Comparison of ENCODE assay signal across 8 mouse cellular contexts in genomic region chr7:46838891-46839302, GRCm38 (mm10). TPM values are rescaled to one million over a fixed set of nuclear protein-coding genes. Genes with fewer than 3 reads are reported as not detected.
DNase-seq lines count a peak whose midpoint lies in the region; ATAC-seq and TF ChIP-seq lines count a peak whose summit lies in the region.

No protein-coding gene starts in this region.

- peaks cover 24% of the 10 kb centered on the region for H3K4me1 ChIP-seq in embryonic facial prominence, embryonic 14.5 days (ENCODE audit: control insufficient read depth, insufficient read depth, low read length)
- peaks cover 21% of the 10 kb centered on the region for H3K4me1 ChIP-seq in limb, embryonic 13.5 days
- H3K4me1 ChIP-seq in midbrain, embryonic 14.5 days (ENCODE audit: control insufficient read depth, insufficient read depth, low read length), result peaks cover 16% of the 10 kb centered on the region
- H3K4me1 ChIP-seq in stomach, postnatal 0 days (replicated peaks; ENCODE audit: control insufficient read depth, insufficient read depth), result no peaks in the 10 kb centered on the region; the same call in 1 of the 2 replicates

- 4% methylated on average over 8 of the region's 8 CpGs for WGBS in embryonic facial prominence, embryonic 14.5 days
- WGBS in limb, embryonic 13.5 days, result 7% methylated on average over 8 of the region's 8 CpGs
- WGBS in midbrain, embryonic 14.5 days, result 6% methylated on average over 8 of the region's 8 CpGs
- 1% methylated on average over 8 of the region's 8 CpGs for whole genome bisulfite sequencing in stomach, postnatal 0 days

- no peak overlapping the region for H3K4me3 ChIP-seq in embryonic facial prominence, embryonic 14.5 days (ENCODE audit: low read depth, low read length)
- no peak overlapping the region for H3K4me3 ChIP-seq in limb, embryonic 13.5 days
- no peak overlapping the region for H3K4me3 ChIP-seq in midbrain, embryonic 14.5 days (replicated peaks; ENCODE audit: low read depth, low read length)
- H3K4me3 ChIP-seq in stomach, postnatal 0 days (ENCODE audit: low read depth, low read length), result no peak overlapping the region

- TF ChIP-seq EP300 in stomach, postnatal 0 days (optimal IDR thresholded peaks at IDR 0.05), result no peak

- peak overlapping the region; percentile 90 for H3K27ac ChIP-seq in embryonic facial prominence, embryonic 14.5 days (replicated peaks; ENCODE audit: low read depth, low read length)
- H3K27ac ChIP-seq in limb, embryonic 13.5 days, result peak overlapping the region; percentile 35; the same call in 1 of the 2 replicates
- no peak overlapping the region for H3K27ac ChIP-seq in midbrain, embryonic 14.5 days (replicated peaks; ENCODE audit: low read depth, low read length)
- peak overlapping the region; percentile 92 for H3K27ac ChIP-seq in stomach, postnatal 0 days (replicated peaks)

- no peak overlapping the region for H3K9ac ChIP-seq in embryonic facial prominence, embryonic 14.5 days (ENCODE audit: low read depth, low read length)
- no peak overlapping the region for H3K9ac ChIP-seq in limb, embryonic 13.5 days
- H3K9ac ChIP-seq in midbrain, embryonic 14.5 days (replicated peaks; ENCODE audit: low read length), result no peak overlapping the region
- no peak overlapping the region for H3K9ac ChIP-seq in stomach, postnatal 0 days (ENCODE audit: low read length)

- no peaks in the 10 kb centered on the region for H3K9me3 ChIP-seq in embryonic facial prominence, embryonic 14.5 days (ENCODE audit: control insufficient read depth, low read length)
- no peaks in the 10 kb centered on the region for H3K9me3 ChIP-seq in limb, embryonic 13.5 days
- H3K9me3 ChIP-seq in midbrain, embryonic 14.5 days (ENCODE audit: control insufficient read depth, low read length), result no peaks in the 10 kb centered on the region
- H3K9me3 ChIP-seq in stomach, postnatal 0 days (ENCODE audit: control insufficient read depth, low read length), result no peaks in the 10 kb centered on the region

- no peaks in the 10 kb centered on the region for H3K27me3 ChIP-seq in embryonic facial prominence, embryonic 14.5 days (replicated peaks; ENCODE audit: control insufficient read depth, insufficient read depth, low read length)
- H3K27me3 ChIP-seq in limb, embryonic 13.5 days, result peaks cover 9% of the 10 kb centered on the region
- H3K27me3 ChIP-seq in midbrain, embryonic 14.5 days (ENCODE audit: control insufficient read depth, insufficient read depth, low read length), result no peaks in the 10 kb centered on the region
- H3K27me3 ChIP-seq in stomach, postnatal 0 days (ENCODE audit: control insufficient read depth, insufficient read depth, low read length), result no peaks in the 10 kb centered on the region

- peak; percentile 84 for ATAC-seq in embryonic facial prominence, embryonic 14.5 days (ENCODE audit: low read depth)
- peak; percentile 48; the same call in 1 of the 2 replicates for ATAC-seq in limb, embryonic 13.5 days (ENCODE audit: low FRiP score, low read depth)
- peak; percentile 46; the same call in 1 of the 2 replicates for ATAC-seq in midbrain, embryonic 14.5 days (ENCODE audit: low FRiP score, low TSS enrichment)
- peak; percentile 67 for ATAC-seq in stomach, postnatal 0 days (ENCODE audit: low FRiP score, low TSS enrichment)

- peak overlapping the region; percentile 45 for H3K4me2 ChIP-seq in embryonic facial prominence, embryonic 14.5 days (ENCODE audit: low read depth, low read length)
- H3K4me2 ChIP-seq in limb, embryonic 13.5 days (replicated peaks), result peak overlapping the region; percentile 45
- H3K4me2 ChIP-seq in midbrain, embryonic 14.5 days (ENCODE audit: low read length), result peak overlapping the region; percentile 24; the same call in 1 of the 2 replicates
- H3K4me2 ChIP-seq in stomach, postnatal 0 days (replicated peaks; ENCODE audit: low read depth), result peak overlapping the region; percentile 40

- no peak for TF ChIP-seq CTCF in stomach, postnatal 0 days (IDR thresholded peaks at IDR 0.05; ENCODE audit: low read depth)

- no peaks in the 10 kb centered on the region for H3K36me3 ChIP-seq in embryonic facial prominence, embryonic 14.5 days (ENCODE audit: control insufficient read depth, insufficient read depth, low read length)
- H3K36me3 ChIP-seq in limb, embryonic 13.5 days, result no peaks in the 10 kb centered on the region
- H3K36me3 ChIP-seq in midbrain, embryonic 14.5 days (ENCODE audit: control insufficient read depth, insufficient read depth, low read length), result no peaks in the 10 kb centered on the region
- H3K36me3 ChIP-seq in stomach, postnatal 0 days (ENCODE audit: control insufficient read depth, insufficient read depth, low read length), result no peaks in the 10 kb centered on the region

- DNase-seq in urinary bladder, adult 18-20 months (ENCODE audit: low spot score in 2 of 2), result peak; percentile 61 to 70
- DNase-seq in urinary bladder, postnatal 10 days (ENCODE audit: low spot score), result no peak
- peak; percentile 93 for DNase-seq in embryonic facial prominence, embryonic 14.5 days (ENCODE audit: low spot score)
- DNase-seq in heart, adult 9 months (ENCODE audit: low spot score in 2 of 2), result peak; percentile 84 to 87
- DNase-seq in kidney, adult 9 months, result peak; percentile 94
- DNase-seq in midbrain, embryonic 14.5 days, result peak; percentile 69
- peak; percentile 66 for DNase-seq in stomach, postnatal 0 days (ENCODE audit: low spot score)

RNA-seq across cellular contexts. Expression of gene Ldha, which starts 2.4 kb away (rescaled TPM):
- 1,559 and 1,681 TPM in 2 replicates for polyA plus RNA-seq in embryonic facial prominence, embryonic 14.5 days (2014; fragmentation: Nextera tagmentation; extraction: Ambion mirVana)
- 1,645 and 1,659 TPM in 2 replicates for polyA plus RNA-seq in limb, embryonic 13.5 days (2015; fragmentation: Nextera tagmentation; extraction: Ambion mirVana)
- 423 and 442 TPM in 2 replicates for polyA plus RNA-seq in midbrain, embryonic 14.5 days (2014; fragmentation: Nextera tagmentation; extraction: Ambion mirVana)
- polyA plus RNA-seq in stomach, postnatal 0 days (2015; fragmentation: Nextera tagmentation; extraction: Ambion mirVana), result 718 and 816 TPM in 2 replicates

RNA-seq across cellular contexts. Expression of gene Ldhc, which starts 22.1 kb away (rescaled TPM):
- 0.26 TPM in 1 of 2 replicates, not detected in the other for polyA plus RNA-seq in embryonic facial prominence, embryonic 14.5 days (2014; fragmentation: Nextera tagmentation; extraction: Ambion mirVana)
- not detected in 2 replicates for polyA plus RNA-seq in limb, embryonic 13.5 days (2015; fragmentation: Nextera tagmentation; extraction: Ambion mirVana)
- polyA plus RNA-seq in midbrain, embryonic 14.5 days (2014; fragmentation: Nextera tagmentation; extraction: Ambion mirVana), result 0.20 and 0.50 TPM in 2 replicates
- polyA plus RNA-seq in stomach, postnatal 0 days (2015; fragmentation: Nextera tagmentation; extraction: Ambion mirVana), result not detected in 2 replicates

RNA-seq across cellular contexts. Expression of gene Gtf2h1, which starts 43.0 kb away (rescaled TPM):
- 51.2 and 56.7 TPM in 2 replicates for polyA plus RNA-seq in embryonic facial prominence, embryonic 14.5 days (2014; fragmentation: Nextera tagmentation; extraction: Ambion mirVana)
- polyA plus RNA-seq in limb, embryonic 13.5 days (2015; fragmentation: Nextera tagmentation; extraction: Ambion mirVana), result 51.3 and 56.3 TPM in 2 replicates
- 38.1 and 47.2 TPM in 2 replicates for polyA plus RNA-seq in midbrain, embryonic 14.5 days (2014; fragmentation: Nextera tagmentation; extraction: Ambion mirVana)
- 28.0 and 29.0 TPM in 2 replicates for polyA plus RNA-seq in stomach, postnatal 0 days (2015; fragmentation: Nextera tagmentation; extraction: Ambion mirVana)

RNA-seq across cellular contexts. Expression of gene Hps5, which starts 43.0 kb away (rescaled TPM):
- 16.2 and 17.3 TPM in 2 replicates for polyA plus RNA-seq in embryonic facial prominence, embryonic 14.5 days (2014; fragmentation: Nextera tagmentation; extraction: Ambion mirVana)
- polyA plus RNA-seq in limb, embryonic 13.5 days (2015; fragmentation: Nextera tagmentation; extraction: Ambion mirVana), result 22.2 and 23.8 TPM in 2 replicates
- 11.3 and 13.8 TPM in 2 replicates for polyA plus RNA-seq in midbrain, embryonic 14.5 days (2014; fragmentation: Nextera tagmentation; extraction: Ambion mirVana)
- 6.4 and 7.0 TPM in 2 replicates for polyA plus RNA-seq in stomach, postnatal 0 days (2015; fragmentation: Nextera tagmentation; extraction: Ambion mirVana)
